Mouse (Mus musculus) forebrain, embryonic 12.5 days (tissue): ENCODE results near the gene Alg9. TPM values are rescaled to one million over a fixed set of nuclear protein-coding genes. Genes with fewer than 3 reads are reported as not detected.
A peak's percentile ranks its signal among the peaks of the same experiment; 100 is the strongest.

ENCODE experiments used
- ATAC-seq: fragments of 200-750 bp; cut with Nextera tagmentation; 2 replicates; pipeline ENCODE4 v1.8.0; 2017; ENCODE audit warnings: moderate TSS enrichment; ENCODE audit not compliant: low FRiP score
- H3K27ac ChIP-seq: fragments of 300-500 bp; sonication (generic); 2 replicates; pipeline ENCODE4 v1.5.1; 2016; ENCODE audit warnings: mild to moderate bottlenecking
- H3K27me3 ChIP-seq: fragments of 300-500 bp; sonication (generic); 2 replicates; pipeline ENCODE4 v1.6.1; 2016; ENCODE audit warnings: mild to moderate bottlenecking
- H3K36me3 ChIP-seq: fragments of 300-500 bp; sonication (generic); replicated peaks from 2 replicates; pipeline ENCODE4 v1.6.1; 2016; ENCODE audit warnings: mild to moderate bottlenecking
- H3K4me1 ChIP-seq: fragments of 300-500 bp; sonication (generic); 2 replicates; pipeline ENCODE4 v1.6.1; 2016
- H3K4me2 ChIP-seq: fragments of 300-500 bp; sonication (generic); 2 replicates; pipeline ENCODE4 v1.6.1; 2016; ENCODE audit warnings: mild to moderate bottlenecking, moderate library complexity
- H3K4me3 ChIP-seq: fragments of 300-500 bp; sonication (generic); replicated peaks from 2 replicates; pipeline ENCODE4 v1.5.1; 2016; ENCODE audit warnings: mild to moderate bottlenecking
- H3K9ac ChIP-seq: fragments of 300-500 bp; sonication (generic); 2 replicates; pipeline ENCODE4 v1.6.1; 2016; ENCODE audit warnings: mild to moderate bottlenecking
- H3K9me3 ChIP-seq: fragments of 300-500 bp; sonication (generic); 2 replicates; pipeline ENCODE4 v1.6.1; 2016
- WGBS: fragments of 180-500 bp; shearing (Covaris S2); methylation state at CpG from one replicate; pipeline ENCODE4 v1.1.7; 2016; 5-methylcytosine and 5-hydroxymethylcytosine counted together
- polyA plus RNA-seq: library from polyadenylated mRNA; unstranded; fragments of >200 nt; fragmentation: Nextera tagmentation; extraction: Ambion mirVana; gene quantifications from 2 replicates; pipeline ENCODE4 v1.2.1, GENCODE M21; 2016

Gene Alg9
- polyA plus RNA-seq, 1 experiment from 2014 or later: 40.6 TPM

DNA sequence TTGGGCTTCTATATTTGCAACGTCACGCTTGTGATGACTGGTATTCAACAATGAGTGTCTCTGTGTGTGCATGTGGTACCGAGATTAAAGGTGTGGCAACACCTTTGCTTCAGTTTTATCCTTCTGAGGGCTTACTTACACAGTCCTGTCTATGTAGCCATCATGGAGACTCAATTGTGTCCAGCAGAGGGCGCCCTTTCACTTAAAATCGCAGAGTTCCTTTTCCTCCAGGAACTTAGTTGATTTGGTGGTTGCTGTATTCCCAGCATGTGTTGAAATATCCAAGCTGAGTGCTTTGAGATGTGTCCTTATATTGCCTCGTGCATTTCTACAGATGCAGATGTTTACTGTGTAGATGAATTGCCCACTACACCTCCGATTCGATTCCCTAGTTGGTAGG, 74.4 kb downstream of the Alg9 start:
- no peak overlapping the region for H3K4me3 ChIP-seq
- H3K4me1 ChIP-seq: peaks cover 13% of the 10 kb centered on the region
- H3K4me2 ChIP-seq: no peak overlapping the region
- H3K36me3 ChIP-seq: peaks cover 7% of the 10 kb centered on the region; the same call in 1 of the 2 replicates
- H3K9ac ChIP-seq: no peak overlapping the region
- H3K27me3 ChIP-seq: 0 out of 2 replicates have a peak, but pooled peaks cover 7% of the 10 kb centered on the region
- 23% methylated on average over 8 of the region's 8 CpGs for WGBS
- H3K9me3 ChIP-seq: no peaks in the 10 kb centered on the region
- peak; percentile 76 for ATAC-seq
- H3K27ac ChIP-seq: no peak overlapping the region

DNA sequence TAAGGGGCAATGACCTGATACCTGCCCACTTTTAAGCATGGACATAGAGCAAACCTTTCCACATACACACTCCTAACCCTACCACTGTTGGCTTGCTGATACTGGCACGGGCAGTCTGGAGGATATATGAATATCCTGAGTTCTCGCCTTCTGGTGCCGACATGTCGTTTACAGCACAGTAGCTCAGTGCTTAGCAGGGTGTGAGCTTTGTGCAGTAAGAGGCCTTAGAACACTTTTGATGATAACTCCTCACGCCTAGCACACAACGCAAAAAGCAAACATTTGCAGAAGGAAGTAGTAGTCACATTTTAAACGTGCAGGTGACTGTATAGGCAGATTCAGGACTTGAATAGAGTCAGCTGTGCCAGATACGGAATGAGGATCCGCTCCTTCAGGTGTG, 74.9 kb downstream of the Alg9 start:
- no peak overlapping the region for H3K4me2 ChIP-seq
- ATAC-seq: no peak
- H3K9me3 ChIP-seq: no peaks in the 10 kb centered on the region
- WGBS: 82% methylated on average over 9 of the region's 9 CpGs
- 0 out of 2 replicates have a peak, but pooled peaks cover 7% of the 10 kb centered on the region for H3K27me3 ChIP-seq
- peaks cover 13% of the 10 kb centered on the region for H3K4me1 ChIP-seq
- H3K27ac ChIP-seq: no peak overlapping the region
- no peak overlapping the region for H3K9ac ChIP-seq
- H3K4me3 ChIP-seq: no peak overlapping the region
- H3K36me3 ChIP-seq: peaks cover 2% of the 10 kb centered on the region; the same call in 1 of the 2 replicates

DNA sequence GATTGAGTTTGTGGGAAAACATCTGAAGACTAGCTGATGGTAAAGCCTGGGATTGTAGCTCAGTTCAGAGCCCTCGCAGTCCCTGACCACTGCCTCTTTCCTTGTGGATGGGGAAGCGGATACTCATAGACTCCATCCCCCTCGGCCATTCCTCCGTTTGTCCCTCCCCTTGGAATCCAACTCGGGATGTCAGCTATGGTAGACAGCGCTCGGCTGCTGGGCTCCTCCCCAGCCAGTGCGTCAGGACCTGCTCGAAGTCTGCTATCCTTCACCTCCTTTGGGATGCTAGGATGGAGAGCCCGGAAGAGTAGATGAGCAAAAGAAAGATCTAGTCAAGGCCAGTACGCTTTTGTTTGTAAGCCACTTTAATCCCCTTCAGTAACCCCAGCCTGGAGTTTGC, 75.5 kb downstream of the Alg9 start:
- no peak overlapping the region for H3K4me2 ChIP-seq
- H3K9me3 ChIP-seq: no peaks in the 10 kb centered on the region
- no peak overlapping the region; the same call in 1 of the 2 replicates for H3K9ac ChIP-seq
- no peak overlapping the region for H3K27ac ChIP-seq
- H3K36me3 ChIP-seq: no peaks in the 10 kb centered on the region
- 0 out of 2 replicates have a peak, but pooled peaks cover 7% of the 10 kb centered on the region for H3K27me3 ChIP-seq
- H3K4me3 ChIP-seq: no peak overlapping the region
- ATAC-seq: no peak
- WGBS: 17% methylated on average over 11 of the region's 11 CpGs
- H3K4me1 ChIP-seq: peaks cover 13% of the 10 kb centered on the region

DNA sequence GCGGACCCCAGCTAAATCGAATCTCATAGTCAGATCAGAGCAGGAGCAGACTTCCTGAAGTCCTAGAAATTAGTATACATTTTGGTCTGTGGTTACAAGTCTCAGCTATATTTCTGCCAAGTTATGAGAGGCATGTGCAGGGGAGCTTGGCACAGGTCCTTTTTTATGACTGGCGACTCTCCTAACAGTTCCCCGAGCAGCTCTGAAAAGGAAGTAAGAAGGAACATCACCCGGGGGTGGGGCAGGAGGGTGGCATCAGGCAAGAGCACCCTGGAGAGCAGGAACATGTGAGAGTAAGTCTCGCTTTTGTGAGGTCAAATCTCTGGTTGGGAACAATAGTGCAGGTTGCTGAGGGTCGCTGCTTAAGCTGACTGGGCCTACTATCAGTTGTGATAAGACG, 75.9 kb downstream of the Alg9 start:
- ATAC-seq: no peak
- H3K4me2 ChIP-seq: no peak overlapping the region
- no peak overlapping the region for H3K9ac ChIP-seq
- H3K9me3 ChIP-seq: no peaks in the 10 kb centered on the region
- no peak overlapping the region for H3K4me3 ChIP-seq
- H3K4me1 ChIP-seq: peaks cover 13% of the 10 kb centered on the region
- 36% methylated on average over 8 of the region's 8 CpGs for WGBS
- H3K27ac ChIP-seq: no peak overlapping the region
- no peaks in the 10 kb centered on the region for H3K36me3 ChIP-seq
- 0 out of 2 replicates have a peak, but pooled peaks cover 7% of the 10 kb centered on the region for H3K27me3 ChIP-seq

DNA sequence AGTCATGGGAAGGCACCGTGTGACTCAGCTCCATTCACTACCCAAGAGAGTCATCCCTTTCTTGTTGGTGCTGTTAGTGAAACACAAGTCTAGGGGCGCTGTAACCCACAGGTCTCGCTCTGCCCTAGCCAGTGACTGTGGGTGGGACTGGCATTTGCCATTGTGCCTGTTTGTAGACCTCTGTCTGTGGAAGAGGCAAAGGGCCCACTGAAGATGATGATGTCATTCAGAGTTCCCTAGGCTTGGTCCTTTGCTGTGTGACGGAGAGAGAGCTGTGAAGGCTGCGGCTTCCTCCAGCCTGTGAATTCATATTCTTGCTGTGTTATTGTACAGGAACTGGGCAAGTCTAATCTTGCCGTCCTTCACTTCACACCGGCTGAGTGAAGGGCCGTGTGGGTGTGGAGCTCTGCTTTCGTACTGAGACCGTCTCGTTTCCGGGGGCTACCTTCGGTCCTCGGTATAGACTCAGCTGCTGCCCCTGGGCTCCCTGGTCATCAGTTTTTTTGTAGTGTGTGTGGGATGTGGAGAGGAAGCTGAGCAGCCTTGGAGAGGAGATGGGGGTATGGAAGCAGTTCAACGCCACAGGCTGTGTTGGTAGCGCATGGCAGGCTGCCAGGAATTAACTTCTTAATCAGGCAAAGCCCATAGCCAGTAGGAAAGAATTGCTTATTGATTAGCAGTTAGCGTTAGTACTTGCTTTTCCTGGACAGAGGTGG, 78.0 kb downstream of the Alg9 start:
- no peaks in the 10 kb centered on the region for H3K9me3 ChIP-seq
- 0 out of 2 replicates have a peak overlapping the region, but pooled peaks have one; percentile 25 for H3K27ac ChIP-seq
- no peaks in the 10 kb centered on the region for H3K36me3 ChIP-seq
- ATAC-seq: no peak
- 77% methylated on average over 17 of the region's 17 CpGs for WGBS
- 0 out of 2 replicates have a peak, but pooled peaks cover 7% of the 10 kb centered on the region for H3K27me3 ChIP-seq
- no peak overlapping the region for H3K4me3 ChIP-seq
- H3K4me1 ChIP-seq: peaks cover 22% of the 10 kb centered on the region
- no peak overlapping the region for H3K4me2 ChIP-seq
- no peak overlapping the region for H3K9ac ChIP-seq

DNA sequence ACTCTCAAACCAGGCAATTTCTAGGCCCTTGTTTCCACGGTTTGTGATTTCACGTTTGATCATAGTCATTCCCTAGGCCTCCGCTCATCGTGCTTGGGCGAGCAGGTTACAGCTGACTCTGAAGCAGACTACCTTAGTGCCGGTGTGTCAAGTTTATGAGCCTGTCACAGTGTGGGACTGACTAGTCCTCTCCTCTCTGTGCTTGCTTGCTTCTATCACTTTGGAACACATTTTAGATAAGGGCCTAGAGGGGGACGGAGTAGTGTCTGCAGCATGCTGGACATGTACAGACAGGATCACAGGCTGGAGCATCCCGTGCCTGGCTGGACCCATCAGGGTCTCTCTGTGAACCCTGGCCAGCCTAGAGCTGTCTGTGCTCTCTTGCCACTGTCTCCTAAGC, 79.6 kb downstream of the Alg9 start:
- Histone ChIP-seq H3K27me3 (0 out of 2 replicates have a peak, but pooled peaks cover 7% of the 10 kb centered on the region), H3K4me1 (peaks cover 29% of the 10 kb centered on the region), H3K9me3 (no peaks in the 10 kb centered on the region), H3K4me2 (no peak overlapping the region), H3K27ac (no peak overlapping the region), H3K4me3 (no peak overlapping the region), H3K36me3 (peaks cover 3% of the 10 kb centered on the region), H3K9ac (no peak overlapping the region)
- WGBS: 76% methylated on average over 8 of the region's 8 CpGs
- ATAC-seq: no peak

DNA sequence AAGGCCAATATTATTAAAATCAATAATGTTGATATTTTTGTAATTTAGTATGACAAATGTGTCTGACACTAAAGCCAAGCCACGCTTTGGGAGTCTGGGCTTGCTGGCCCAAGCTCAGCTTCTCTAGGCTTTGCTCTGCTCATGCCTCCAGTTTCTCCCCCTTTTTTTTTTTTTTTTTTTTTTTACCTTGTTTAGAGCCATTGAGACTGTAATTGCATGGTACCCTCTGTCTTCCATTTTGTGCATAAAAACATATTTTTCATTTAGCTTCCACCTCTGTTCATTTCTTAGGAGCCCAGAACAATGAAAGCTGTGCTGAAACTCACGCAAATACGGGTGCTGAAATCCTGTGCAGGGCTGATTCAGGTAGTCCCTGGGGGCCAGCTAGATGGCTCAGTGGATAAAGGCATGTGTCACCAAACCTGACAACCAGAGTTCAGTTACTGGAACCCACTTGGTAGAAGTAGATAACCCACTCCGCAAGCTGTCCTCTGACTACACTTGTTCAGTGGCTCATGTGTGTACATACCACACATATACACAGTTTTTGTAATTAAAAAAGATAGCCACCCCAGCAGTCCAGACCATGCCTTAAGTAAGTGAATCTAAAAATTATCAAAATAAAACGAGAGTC, 80.4 kb downstream of the Alg9 start:
- ATAC-seq: no peak
- 0 out of 2 replicates have a peak, but pooled peaks cover 7% of the 10 kb centered on the region for H3K27me3 ChIP-seq
- H3K36me3 ChIP-seq: peaks cover 12% of the 10 kb centered on the region
- 88% methylated on average over 5 of the region's 5 CpGs for WGBS
- no peaks in the 10 kb centered on the region for H3K9me3 ChIP-seq
- H3K4me3 ChIP-seq: no peak overlapping the region
- no peak overlapping the region for H3K27ac ChIP-seq
- peaks cover 26% of the 10 kb centered on the region for H3K4me1 ChIP-seq
- no peak overlapping the region for H3K4me2 ChIP-seq
- H3K9ac ChIP-seq: no peak overlapping the region

DNA sequence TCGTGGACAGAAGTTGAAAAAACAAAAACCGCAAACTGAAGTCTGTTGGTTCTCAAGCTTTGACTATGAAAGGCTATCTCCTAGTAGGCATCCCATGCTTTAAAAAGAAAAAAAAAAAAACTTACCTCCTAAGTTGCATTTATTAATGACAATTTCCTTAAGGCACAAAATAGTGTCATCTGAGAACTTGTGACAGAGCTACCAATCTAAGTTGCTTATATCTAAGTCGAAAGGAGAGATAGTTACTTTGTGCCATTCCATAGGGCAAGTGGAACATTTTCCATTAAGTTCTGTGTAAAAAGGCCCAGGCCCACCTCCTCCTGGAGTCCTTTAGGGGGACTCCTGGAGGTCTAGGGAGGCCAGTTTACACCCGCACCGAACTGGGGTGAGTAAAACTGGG, 81.0 kb downstream of the Alg9 start:
- H3K4me1 ChIP-seq: peaks cover 23% of the 10 kb centered on the region
- no peak overlapping the region for H3K9ac ChIP-seq
- peaks cover 17% of the 10 kb centered on the region for H3K36me3 ChIP-seq
- H3K27ac ChIP-seq: peak overlapping the region; percentile 76
- H3K27me3 ChIP-seq: 0 out of 2 replicates have a peak, but pooled peaks cover 4% of the 10 kb centered on the region
- H3K4me3 ChIP-seq: no peak overlapping the region
- H3K9me3 ChIP-seq: no peaks in the 10 kb centered on the region
- no peak for ATAC-seq
- H3K4me2 ChIP-seq: peak overlapping the region; percentile 57
- WGBS: 63% methylated on average over 5 of the region's 5 CpGs

DNA sequence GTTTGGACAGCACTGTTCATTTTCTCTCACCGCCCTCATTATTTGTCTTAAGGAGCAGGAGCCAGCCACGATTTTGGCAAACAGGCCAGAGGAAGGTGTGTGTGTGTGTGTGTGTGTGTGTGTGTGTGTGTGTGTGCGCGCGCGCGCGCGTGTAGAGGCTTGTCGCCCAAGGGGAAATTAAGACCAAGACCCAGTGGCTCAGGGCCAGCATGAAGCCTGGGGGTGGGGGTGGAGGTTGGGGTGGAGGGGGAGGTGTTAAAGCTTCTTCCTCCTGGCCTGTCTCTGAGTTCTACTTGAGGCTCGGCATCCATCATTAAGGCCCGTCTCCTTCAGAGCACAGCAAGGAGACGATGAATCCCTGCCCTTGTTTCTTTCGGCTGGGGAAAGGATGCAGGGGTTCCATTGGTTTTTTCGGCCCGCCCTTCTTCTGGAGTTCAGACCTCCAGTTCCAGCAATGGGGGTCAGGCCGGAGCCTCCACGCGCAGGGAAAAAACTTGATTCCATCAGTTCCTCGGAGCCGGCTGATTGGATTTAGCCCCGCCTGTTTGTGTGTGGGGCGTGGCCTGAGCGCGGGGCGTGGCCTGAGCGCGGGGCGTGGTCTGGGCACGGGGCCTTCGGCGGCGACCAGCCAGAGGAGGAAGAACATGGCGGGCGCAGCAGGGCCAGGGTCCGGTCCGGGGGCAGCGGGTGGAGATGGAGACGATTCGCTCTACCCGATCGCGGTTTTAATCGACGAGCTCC, 81.7 kb downstream of the Alg9 start:
- H3K4me2 ChIP-seq: peak overlapping the region; percentile 57
- peaks cover 23% of the 10 kb centered on the region for H3K4me1 ChIP-seq
- H3K27me3 ChIP-seq: 0 out of 2 replicates have a peak, but pooled peaks cover 4% of the 10 kb centered on the region
- peak; percentile 93 for ATAC-seq
- H3K4me3 ChIP-seq: peak overlapping the region; percentile 96
- under 1% methylated on average over 45 of the region's 45 CpGs for WGBS
- H3K36me3 ChIP-seq: peaks cover 25% of the 10 kb centered on the region
- peak overlapping the region; percentile 90 for H3K9ac ChIP-seq
- no peaks in the 10 kb centered on the region for H3K9me3 ChIP-seq
- peak overlapping the region; percentile 76 for H3K27ac ChIP-seq

DNA sequence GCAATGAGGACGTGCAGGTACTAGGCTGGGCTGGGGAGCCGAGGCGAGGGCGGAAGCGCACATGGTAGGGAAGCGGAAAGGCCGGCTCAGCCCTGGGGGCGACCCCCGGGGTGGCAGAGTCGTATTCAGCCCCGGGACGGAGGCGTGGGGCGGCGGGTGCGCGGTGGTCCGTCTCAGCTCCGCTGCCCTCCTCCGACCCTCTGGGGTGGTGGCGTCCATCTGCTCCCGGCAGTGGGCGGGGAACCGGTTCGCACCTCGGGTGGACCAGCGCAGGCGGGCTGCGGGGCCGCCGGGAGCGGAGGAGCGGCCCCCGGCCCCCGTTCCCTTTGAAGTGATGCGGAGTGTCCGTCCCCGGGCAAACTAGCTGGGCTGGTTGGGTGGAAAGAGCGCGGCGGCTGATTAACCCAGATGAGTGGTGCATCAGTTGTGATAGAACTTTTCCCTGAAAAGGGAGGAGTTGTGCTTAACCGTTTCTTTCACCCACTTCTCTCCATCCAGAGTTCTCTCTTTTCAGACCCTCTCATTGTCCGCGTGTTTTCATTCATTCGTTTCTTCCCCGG, 82.3 kb downstream of the Alg9 start:
- Histone ChIP-seq H3K4me1 (peaks cover 23% of the 10 kb centered on the region), H3K36me3 (peaks cover 31% of the 10 kb centered on the region), H3K27me3 (no peaks in the 10 kb centered on the region), H3K27ac (peak overlapping the region; percentile 76), H3K4me2 (peak overlapping the region; percentile 57), H3K9me3 (no peaks in the 10 kb centered on the region), H3K9ac (peak overlapping the region; percentile 90), H3K4me3 (peak overlapping the region; percentile 96)
- ATAC-seq: peak; percentile 84
- WGBS: under 1% methylated on average over 46 of the region's 46 CpGs

DNA sequence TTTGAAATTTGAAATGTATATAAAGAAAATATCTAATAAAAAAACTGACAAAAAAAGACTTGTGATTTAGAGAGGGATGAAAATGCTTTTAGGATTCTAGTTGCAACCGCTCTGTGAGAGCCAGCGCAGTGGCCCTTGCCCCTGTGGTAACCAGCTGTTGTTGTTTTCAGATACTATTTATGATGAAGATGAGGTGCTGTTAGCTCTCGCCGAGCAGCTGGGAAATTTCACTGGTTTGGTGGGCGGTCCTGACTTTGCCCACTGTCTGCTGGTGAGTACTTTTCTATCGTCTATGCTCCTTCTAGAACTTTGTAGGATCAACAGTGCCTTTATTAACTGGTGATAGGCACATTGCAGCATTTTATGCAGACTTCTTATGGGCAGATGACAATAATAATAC, 83.9 kb downstream of the Alg9 start:
- H3K4me2 ChIP-seq: no peak overlapping the region
- no peak overlapping the region for H3K4me3 ChIP-seq
- peaks cover 15% of the 10 kb centered on the region for H3K4me1 ChIP-seq
- WGBS: 92% methylated on average over 6 of the region's 6 CpGs
- H3K9me3 ChIP-seq: no peaks in the 10 kb centered on the region
- no peak overlapping the region for H3K9ac ChIP-seq
- ATAC-seq: no peak
- no peaks in the 10 kb centered on the region for H3K27me3 ChIP-seq
- H3K27ac ChIP-seq: no peak overlapping the region
- H3K36me3 ChIP-seq: peaks cover 45% of the 10 kb centered on the region
